Mouse (Mus musculus): ENCODE results near the gene Cbr2. TPM values are rescaled to one million over a fixed set of nuclear protein-coding genes. Genes with fewer than 3 reads are reported as not detected.

The Cbr2 gene
- polyA plus RNA-seq, 1 experiment: 617 TPM

GRCm38 (mm10) chr11:120720450-120720849 lies 11.5 kb downstream of the Cbr2 start:
- no peaks in the 10 kb centered on the region for H3K36me3 ChIP-seq (ENCODE audit: control insufficient read depth, insufficient read depth, low read length)
- DNase-seq: peak; percentile 92
- WGBS: 16% methylated on average over 17 of the region's 17 CpGs
- H3K4me3 ChIP-seq (ENCODE audit: control insufficient read depth, insufficient read depth, low read length): no peak overlapping the region
- TF ChIP-seq CTCF (IDR thresholded peaks at IDR 0.05; ENCODE audit: borderline replicate concordance, control insufficient read depth, extremely low read depth, insufficient read depth, low read length, poor library complexity) (peak; percentile 81; the same call in 1 of the 2 replicates), POLR2A (IDR thresholded peaks at IDR 0.05; ENCODE audit: control insufficient read depth, extremely low read depth, insufficient read depth, low read length, poor library complexity) (no peak)
- no peak overlapping the region for H3K27ac ChIP-seq (ENCODE audit: control insufficient read depth, insufficient read depth, low read length)
- H3K4me1 ChIP-seq (replicated peaks; ENCODE audit: control insufficient read depth, insufficient read depth, low read length): peaks cover 18% of the 10 kb centered on the region
- no peaks in the 10 kb centered on the region; the same call in 1 of the 2 replicates for H3K27me3 ChIP-seq (ENCODE audit: control insufficient read depth, insufficient read depth, low read length)

GRCm38 (mm10) chr11:120719841-120720376 lies 12.0 kb downstream of the Cbr2 start:
- Histone ChIP-seq H3K27me3 (ENCODE audit: control insufficient read depth, insufficient read depth, low read length) (no peaks in the 10 kb centered on the region; the same call in 1 of the 2 replicates), H3K27ac (ENCODE audit: control insufficient read depth, insufficient read depth, low read length) (no peak overlapping the region), H3K36me3 (ENCODE audit: control insufficient read depth, insufficient read depth, low read length) (no peaks in the 10 kb centered on the region), H3K4me1 (replicated peaks; ENCODE audit: control insufficient read depth, insufficient read depth, low read length) (peaks cover 20% of the 10 kb centered on the region), H3K4me3 (ENCODE audit: control insufficient read depth, insufficient read depth, low read length) (no peak overlapping the region)
- 97% methylated on average over 13 of the region's 13 CpGs for WGBS
- no peak for DNase-seq
- TF ChIP-seq CTCF (IDR thresholded peaks at IDR 0.05; ENCODE audit: borderline replicate concordance, control insufficient read depth, extremely low read depth, insufficient read depth, low read length, poor library complexity) (no peak), POLR2A (IDR thresholded peaks at IDR 0.05; ENCODE audit: control insufficient read depth, extremely low read depth, insufficient read depth, low read length, poor library complexity) (no peak)

GRCm38 (mm10) chr11:120719242-120719641 lies 12.7 kb downstream of the Cbr2 start:
- 98% methylated on average over 9 of the region's 9 CpGs for WGBS
- Histone ChIP-seq H3K4me1 (replicated peaks; ENCODE audit: control insufficient read depth, insufficient read depth, low read length) (peaks cover 26% of the 10 kb centered on the region), H3K27me3 (ENCODE audit: control insufficient read depth, insufficient read depth, low read length) (no peaks in the 10 kb centered on the region; the same call in 1 of the 2 replicates), H3K4me3 (ENCODE audit: control insufficient read depth, insufficient read depth, low read length) (no peak overlapping the region), H3K27ac (ENCODE audit: control insufficient read depth, insufficient read depth, low read length) (no peak overlapping the region), H3K36me3 (ENCODE audit: control insufficient read depth, insufficient read depth, low read length) (no peaks in the 10 kb centered on the region)
- DNase-seq: no peak
- TF ChIP-seq CTCF (IDR thresholded peaks at IDR 0.05; ENCODE audit: borderline replicate concordance, control insufficient read depth, extremely low read depth, insufficient read depth, low read length, poor library complexity) (no peak), POLR2A (IDR thresholded peaks at IDR 0.05; ENCODE audit: control insufficient read depth, extremely low read depth, insufficient read depth, low read length, poor library complexity) (no peak)

DNA sequence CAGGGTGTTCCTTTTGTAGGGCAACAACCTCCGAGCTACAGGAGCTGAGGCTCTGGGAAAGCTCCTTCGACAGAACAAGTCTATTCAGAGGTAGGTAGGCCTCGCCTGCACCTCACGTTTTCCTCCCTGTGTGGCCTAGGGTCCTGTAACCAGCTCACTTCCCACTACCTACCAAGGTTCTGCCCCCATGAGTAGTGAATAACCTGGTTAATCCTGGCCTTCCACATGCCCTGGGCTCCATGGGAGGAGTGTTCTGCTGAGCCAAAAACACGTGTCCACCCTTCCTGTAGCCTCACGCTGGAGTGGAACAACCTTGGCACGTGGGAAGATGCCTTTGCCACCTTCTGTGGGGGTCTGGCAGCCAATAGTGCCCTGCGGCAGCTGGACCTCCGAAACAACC lies 16.8 kb downstream of the Cbr2 start:
- Histone ChIP-seq H3K36me3 (ENCODE audit: control insufficient read depth, insufficient read depth, low read length) (no peaks in the 10 kb centered on the region), H3K4me1 (replicated peaks; ENCODE audit: control insufficient read depth, insufficient read depth, low read length) (peaks cover 15% of the 10 kb centered on the region), H3K27me3 (ENCODE audit: control insufficient read depth, insufficient read depth, low read length) (no peaks in the 10 kb centered on the region), H3K27ac (ENCODE audit: control insufficient read depth, insufficient read depth, low read length) (no peak overlapping the region), H3K4me3 (ENCODE audit: control insufficient read depth, insufficient read depth, low read length) (no peak overlapping the region)
- 94% methylated on average over 9 of the region's 9 CpGs for WGBS
- no peak for DNase-seq
- TF ChIP-seq POLR2A (IDR thresholded peaks at IDR 0.05; ENCODE audit: control insufficient read depth, extremely low read depth, insufficient read depth, low read length, poor library complexity): no peak
- no peak for TF ChIP-seq CTCF (IDR thresholded peaks at IDR 0.05; ENCODE audit: borderline replicate concordance, control insufficient read depth, extremely low read depth, insufficient read depth, low read length, poor library complexity)

- DNase-seq: no peak
- Histone ChIP-seq H3K27me3 (ENCODE audit: control insufficient read depth, insufficient read depth, low read length) (no peaks in the 10 kb centered on the region), H3K4me1 (replicated peaks; ENCODE audit: control insufficient read depth, insufficient read depth, low read length) (peaks cover 15% of the 10 kb centered on the region), H3K36me3 (ENCODE audit: control insufficient read depth, insufficient read depth, low read length) (no peaks in the 10 kb centered on the region), H3K4me3 (ENCODE audit: control insufficient read depth, insufficient read depth, low read length) (peak overlapping the region; percentile 60), H3K27ac (ENCODE audit: control insufficient read depth, insufficient read depth, low read length) (no peak overlapping the region)
- 52% methylated on average over 10 of the region's 10 CpGs for WGBS
- TF ChIP-seq POLR2A (IDR thresholded peaks at IDR 0.05; ENCODE audit: control insufficient read depth, extremely low read depth, insufficient read depth, low read length, poor library complexity) (no peak), CTCF (IDR thresholded peaks at IDR 0.05; ENCODE audit: borderline replicate concordance, control insufficient read depth, extremely low read depth, insufficient read depth, low read length, poor library complexity) (no peak)
Measured at GRCm38 (mm10) chr11:120714546-120714945, 17.4 kb downstream of the Cbr2 start.

GRCm38 (mm10) chr11:120713580-120714518 lies 18.1 kb downstream of the Cbr2 start, which contains the start of the genes Cenpx and Lrrc45:
Gene Cenpx, minus strand, starts transcription at chr11:120713738.
Gene Lrrc45, plus strand, starts transcription at chr11:120713925.
- 1% methylated on average over 53 of the region's 53 CpGs for WGBS
- DNase-seq: peak; percentile 98
- TF ChIP-seq POLR2A (IDR thresholded peaks at IDR 0.05; ENCODE audit: control insufficient read depth, extremely low read depth, insufficient read depth, low read length, poor library complexity): no peak; the same call in none of the 2 replicates
- no peak for TF ChIP-seq CTCF (IDR thresholded peaks at IDR 0.05; ENCODE audit: borderline replicate concordance, control insufficient read depth, extremely low read depth, insufficient read depth, low read length, poor library complexity)
- Histone ChIP-seq H3K4me3 (ENCODE audit: control insufficient read depth, insufficient read depth, low read length) (peak within 1 kb of the TSS; percentile 60), H3K27ac (ENCODE audit: control insufficient read depth, insufficient read depth, low read length) (no peak within 1 kb of the TSS), H3K36me3 (ENCODE audit: control insufficient read depth, insufficient read depth, low read length) (no peaks in the 10 kb centered on the region), H3K27me3 (ENCODE audit: control insufficient read depth, insufficient read depth, low read length) (no peaks in the 10 kb centered on the region), H3K4me1 (replicated peaks; ENCODE audit: control insufficient read depth, insufficient read depth, low read length) (peaks cover 15% of the 10 kb centered on the region)

All from thymus, adult 2 months (tissue).